Mouse (Mus musculus): Measurements from ENCODE around the gene Sh3rf3. TPM values are rescaled to one million over a fixed set of nuclear protein-coding genes. Genes with fewer than 3 reads are reported as not detected.

Gene Sh3rf3
- polyA plus RNA-seq, 1 experiment, result 1.0 TPM

- no peak for DNase-seq (ENCODE audit: low spot score)
Measured at GRCm38 (mm10) chr10:58915301-58916245, 102.4 kb downstream of the Sh3rf3 start.

- no peak for DNase-seq (ENCODE audit: low spot score)
Measured at GRCm38 (mm10) chr10:58921643-58922188, 108.6 kb downstream of the Sh3rf3 start.

- no peak for DNase-seq (ENCODE audit: low spot score)
Measured at GRCm38 (mm10) chr10:58922216-58922829, 109.2 kb downstream of the Sh3rf3 start.

- no peak for DNase-seq (ENCODE audit: low spot score)
Measured at GRCm38 (mm10) chr10:58922993-58923392, 109.8 kb downstream of the Sh3rf3 start.

- no peak for DNase-seq (ENCODE audit: low spot score)
Measured at GRCm38 (mm10) chr10:58926578-58926977, 113.4 kb downstream of the Sh3rf3 start.

- no peak for DNase-seq (ENCODE audit: low spot score)
Measured at GRCm38 (mm10) chr10:58928952-58929442, 115.8 kb downstream of the Sh3rf3 start.

- DNase-seq (ENCODE audit: low spot score), result no peak
Measured at GRCm38 (mm10) chr10:58932151-58932773, 119.1 kb downstream of the Sh3rf3 start.

GRCm38 (mm10) chr10:58935606-58936005 lies 122.4 kb downstream of the Sh3rf3 start:
- no peak for DNase-seq (ENCODE audit: low spot score)

GRCm38 (mm10) chr10:58936441-58936860 lies 123.3 kb downstream of the Sh3rf3 start:
- no peak for DNase-seq (ENCODE audit: low spot score)

- DNase-seq (ENCODE audit: low spot score), result no peak
Measured at GRCm38 (mm10) chr10:58937521-58937920, 124.4 kb downstream of the Sh3rf3 start.

- no peak for DNase-seq (ENCODE audit: low spot score)
Measured at GRCm38 (mm10) chr10:58942819-58943218, 129.7 kb downstream of the Sh3rf3 start.

GRCm38 (mm10) chr10:58943661-58944400 lies 130.7 kb downstream of the Sh3rf3 start:
- DNase-seq (ENCODE audit: low spot score), result no peak

- DNase-seq (ENCODE audit: low spot score), result no peak
Measured at GRCm38 (mm10) chr10:58944930-58945329, 131.8 kb downstream of the Sh3rf3 start.

GRCm38 (mm10) chr10:58949770-58950638 lies 136.8 kb downstream of the Sh3rf3 start:
- DNase-seq (ENCODE audit: low spot score), result no peak

- no peak for DNase-seq (ENCODE audit: low spot score)
Measured at GRCm38 (mm10) chr10:58960193-58960592, 147.0 kb downstream of the Sh3rf3 start.

GRCm38 (mm10) chr10:58968236-58968635 lies 155.1 kb downstream of the Sh3rf3 start:
- no peak for DNase-seq (ENCODE audit: low spot score)

GRCm38 (mm10) chr10:58969351-58969750 lies 156.2 kb downstream of the Sh3rf3 start:
- no peak for DNase-seq (ENCODE audit: low spot score)

- DNase-seq (ENCODE audit: low spot score), result no peak
Measured at GRCm38 (mm10) chr10:58972115-58972514, 159.0 kb downstream of the Sh3rf3 start.

- no peak for DNase-seq (ENCODE audit: low spot score)
Measured at GRCm38 (mm10) chr10:58974138-58974537, 161.0 kb downstream of the Sh3rf3 start.

- no peak for DNase-seq (ENCODE audit: low spot score)
Measured at GRCm38 (mm10) chr10:58979320-58979959, 166.3 kb downstream of the Sh3rf3 start.

Data from urinary bladder, adult 2 months (tissue).